In the genomic region with DNA sequence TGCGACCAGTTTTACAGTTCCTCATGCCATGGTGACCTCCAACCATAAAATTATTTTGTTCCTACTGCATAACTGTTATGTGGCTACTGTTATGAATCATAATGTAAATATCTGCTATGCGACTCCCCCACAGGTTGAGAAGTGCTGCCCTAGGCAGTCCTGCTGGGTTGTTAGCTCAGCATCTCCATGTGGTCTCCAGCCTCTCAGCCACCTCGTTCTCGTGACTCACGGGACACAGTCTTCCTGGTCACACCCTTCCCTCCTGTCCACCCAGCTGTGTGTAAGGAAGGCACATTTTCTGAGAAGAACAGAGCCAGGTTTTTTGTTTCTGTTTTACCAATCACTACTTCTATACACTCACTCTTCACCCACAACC, we compare ENCODE assay signal across 16 mouse cellular contexts. TPM values are rescaled to one million over a fixed set of nuclear protein-coding genes. Genes with fewer than 3 reads are reported as not detected.
DNase-seq lines count a peak whose midpoint lies in the region; TF ChIP-seq lines count a peak whose summit lies in the region.
"Had no signal": no experiment of that assay in that cellular context is flagged by ENCODE, and none has a peak within 500 bp of the region (broad histone marks: within the 10 kb centered on the region; RNA-seq: fewer than 3 reads in every experiment).

No protein-coding gene starts in this region.

- TF ChIP-seq CTCF in embryonic fibroblast, embryonic 13.5 days (IDR thresholded peaks at IDR 0.05; ENCODE audit: borderline replicate concordance, insufficient read depth, low read length), result no peak

- peak overlapping the region; percentile 31; the same call in 1 of the 2 replicates for H3K27ac ChIP-seq in embryonic fibroblast, embryonic 13.5 days (ENCODE audit: insufficient read depth, low read length)
- H3K27ac ChIP-seq: embryonic facial prominence, embryonic 15.5 days; forebrain, embryonic 12.5 days had no signal

- no peak for TF ChIP-seq POLR2A in embryonic fibroblast, embryonic 13.5 days (IDR thresholded peaks at IDR 0.05; ENCODE audit: low read depth, low read length)

- peak; percentile 88 for DNase-seq in heart, adult 11 months
- DNase-seq in heart, postnatal 14 days, result no peak
- peak; percentile 37 for DNase-seq in thymus, postnatal 4 days
- DNase-seq in thymus, postnatal 0 days (ENCODE audit: low spot score), result no peak
- DNase-seq in spleen, postnatal 14 days (ENCODE audit: low spot score in 2 of 2), result no peak
- DNase-seq in lung, postnatal 36 days, result no peak
- no peak for DNase-seq in left cerebral cortex, adult 18-20 months (ENCODE audit: low spot score in 2 of 2)
- DNase-seq: embryo, embryonic 11 days; gastrocnemius, postnatal 25 days; kidney, adult 8-10 months; kidney, postnatal 36 days; lung, adult 2 months; right cerebral cortex, postnatal 14 days had no signal

- no peak overlapping the region for H3K4me3 ChIP-seq in embryonic fibroblast, embryonic 13.5 days (ENCODE audit: insufficient read depth, low read length)
- H3K4me3 ChIP-seq: embryonic facial prominence, embryonic 15.5 days; forebrain, embryonic 12.5 days had no signal

- H3K4me1 ChIP-seq in embryonic fibroblast, embryonic 13.5 days (ENCODE audit: control insufficient read depth, insufficient read depth, low read length), result peaks cover 7% of the 10 kb centered on the region
- H3K4me1 ChIP-seq: embryonic facial prominence, embryonic 15.5 days; forebrain, embryonic 12.5 days had no signal

- intact Hi-C loops in heart, postnatal 14 days (cut with DNase I), result no loop called here

RNA-seq across cellular contexts. Expression of a gene that starts 26.5 kb away (rescaled TPM):
- total RNA-seq in heart, postnatal 14 days (2021), result 1 to 10 TPM; 6.2 to 6.4 TPM
- polyA plus RNA-seq in thymus, postnatal 0 days (2015; fragmentation: Nextera tagmentation; extraction: Ambion mirVana), result 76.0 and 78.1 TPM in 2 replicates
- 21.1 and 24.2 TPM in 2 replicates for polyA plus RNA-seq in embryonic fibroblast, embryonic 13.5 days (2011; ENCODE audit: insufficient read length, low read depth, missing spikeins)
- total RNA-seq in left cerebral cortex, adult 18-20 months (2021), result 10 to 100 TPM; 26.4 to 28.6 TPM

Comparison
In these comparisons a context has a peak if more than half of its experiments do, and no peak if none do; other contexts are left out.
1. DNase-seq: peak in heart, adult 11 months (single experiment) and thymus, postnatal 4 days (single experiment); none in heart, postnatal 14 days (0 of 2), thymus, postnatal 0 days (single experiment), spleen, postnatal 14 days (0 of 2), lung, postnatal 36 days (single experiment) and left cerebral cortex, adult 18-20 months (0 of 2).